Mouse (Mus musculus): Measurements from ENCODE around the gene Kif17. TPM values are rescaled to one million over a fixed set of nuclear protein-coding genes. Genes with fewer than 3 reads are reported as not detected.

The Kif17 gene
- total RNA-seq, 1 experiment, result 0.40 TPM

DNA sequence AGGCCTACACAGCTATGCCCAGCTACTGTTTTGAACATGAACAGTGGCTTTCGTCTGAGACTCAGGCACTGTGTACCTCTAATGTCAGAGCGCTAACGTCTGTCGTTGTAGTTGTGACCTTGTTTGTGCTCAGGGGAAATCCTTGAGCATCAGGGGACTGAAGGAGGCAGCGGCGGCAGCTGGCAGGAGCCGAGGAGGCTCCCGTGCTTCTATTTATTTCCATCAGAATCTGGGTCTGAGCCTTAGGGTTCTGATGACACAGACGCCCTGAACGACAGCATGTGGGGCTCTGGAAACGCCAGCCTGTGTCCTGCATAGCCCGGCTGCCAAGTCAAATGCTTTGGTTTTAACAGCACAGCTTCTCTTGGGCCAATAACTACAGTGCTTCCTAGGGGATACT lies 84.8 kb downstream of the Kif17 start:
- no peak for DNase-seq (ENCODE audit: low read depth, low spot score)
- in situ Hi-C loops (cut with MboI; ENCODE audit: low sequenced_read_pairs in 2 of 2, unreplicated experiment in 2 of 2), result no loop called here
- Histone ChIP-seq H3K9ac (ENCODE audit: insufficient read depth, low read depth, low read length, poor library complexity, severe bottlenecking) (no peak overlapping the region), H3K9me3 (ENCODE audit: control insufficient read depth, insufficient read depth, low read depth, low read length) (no peaks in the 10 kb centered on the region), H3K27ac (ENCODE audit: insufficient read depth, low read depth, low read length, poor library complexity, severe bottlenecking) (no peak overlapping the region), H3K4me3 (ENCODE audit: insufficient read depth in 1 of 2, low read depth in 1 of 2, low read length in 2 of 2, poor library complexity in 1 of 2, severe bottlenecking in 1 of 2) (no peak overlapping the region), H3K36me3 (ENCODE audit: control insufficient read depth, insufficient read depth, low read length, poor library complexity, severe bottlenecking) (no peaks in the 10 kb centered on the region), H3K4me1 (ENCODE audit: control insufficient read depth in 2 of 2, insufficient read depth in 2 of 2, low read length in 2 of 2, poor library complexity in 1 of 2) (peaks cover 0 to 2% of the 10 kb centered on the region in 2 experiments; a peak in 1 of 4 replicates)
- no peak for TF ChIP-seq MAFK (IDR thresholded peaks at IDR 0.05; ENCODE audit: insufficient read depth, low read depth, low read length)
- no peak for TF ChIP-seq ZC3H11A (IDR thresholded peaks at IDR 0.05; ENCODE audit: borderline replicate concordance, low read depth, low read length)
- no peak for TF ChIP-seq CHD2 (IDR thresholded peaks at IDR 0.05; ENCODE audit: low read depth, low read length)
- no peak for TF ChIP-seq HCFC1 (IDR thresholded peaks at IDR 0.05; ENCODE audit: borderline replicate concordance, insufficient read depth, low read length)
- TF ChIP-seq ZNF384 (IDR thresholded peaks at IDR 0.05; ENCODE audit: low read depth, low read length), result no peak

DNA sequence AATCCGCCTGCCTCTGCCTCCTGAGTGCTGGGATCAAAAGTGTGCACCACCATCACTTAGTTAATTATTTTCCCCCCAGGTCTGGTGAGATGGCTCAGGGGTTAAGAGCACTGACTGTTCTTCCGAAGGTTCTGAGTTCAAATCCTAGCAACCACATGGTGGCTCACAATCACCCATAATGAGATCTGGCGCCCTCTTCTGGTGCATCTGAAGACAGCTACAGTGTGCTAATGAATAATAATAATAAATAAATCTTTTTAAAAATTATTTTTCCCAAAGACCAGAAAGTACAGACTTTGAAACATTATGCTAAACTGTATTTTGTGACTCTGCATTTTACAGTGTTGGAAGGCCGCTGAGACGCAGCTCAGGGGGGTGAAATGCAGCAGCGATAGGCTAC lies 85.4 kb downstream of the Kif17 start:
- DNase-seq (ENCODE audit: low read depth, low spot score), result no peak
- H3K9ac ChIP-seq (ENCODE audit: insufficient read depth, low read depth, low read length, poor library complexity, severe bottlenecking), result no peak overlapping the region
- H3K27ac ChIP-seq (ENCODE audit: insufficient read depth, low read depth, low read length, poor library complexity, severe bottlenecking), result no peak overlapping the region
- TF ChIP-seq HCFC1 (IDR thresholded peaks at IDR 0.05; ENCODE audit: borderline replicate concordance, insufficient read depth, low read length) (no peak), ZC3H11A (IDR thresholded peaks at IDR 0.05; ENCODE audit: borderline replicate concordance, low read depth, low read length) (no peak), ZNF384 (IDR thresholded peaks at IDR 0.05; ENCODE audit: low read depth, low read length) (no peak), MAFK (IDR thresholded peaks at IDR 0.05; ENCODE audit: insufficient read depth, low read depth, low read length) (no peak), CHD2 (IDR thresholded peaks at IDR 0.05; ENCODE audit: low read depth, low read length) (no peak)
- H3K4me3 ChIP-seq (ENCODE audit: insufficient read depth in 1 of 2, low read depth in 1 of 2, low read length in 2 of 2, poor library complexity in 1 of 2, severe bottlenecking in 1 of 2), result no peak overlapping the region
- H3K9me3 ChIP-seq (ENCODE audit: control insufficient read depth, insufficient read depth, low read depth, low read length), result no peaks in the 10 kb centered on the region
- no peaks in the 10 kb centered on the region for H3K36me3 ChIP-seq (ENCODE audit: control insufficient read depth, insufficient read depth, low read length, poor library complexity, severe bottlenecking)
- H3K4me1 ChIP-seq (ENCODE audit: control insufficient read depth in 2 of 2, insufficient read depth in 2 of 2, low read length in 2 of 2, poor library complexity in 1 of 2), result peaks cover 0 to 2% of the 10 kb centered on the region in 2 experiments; a peak in 1 of 4 replicates
- in situ Hi-C loops (cut with MboI; ENCODE audit: low sequenced_read_pairs in 2 of 2, unreplicated experiment in 2 of 2), result no loop called here

DNA sequence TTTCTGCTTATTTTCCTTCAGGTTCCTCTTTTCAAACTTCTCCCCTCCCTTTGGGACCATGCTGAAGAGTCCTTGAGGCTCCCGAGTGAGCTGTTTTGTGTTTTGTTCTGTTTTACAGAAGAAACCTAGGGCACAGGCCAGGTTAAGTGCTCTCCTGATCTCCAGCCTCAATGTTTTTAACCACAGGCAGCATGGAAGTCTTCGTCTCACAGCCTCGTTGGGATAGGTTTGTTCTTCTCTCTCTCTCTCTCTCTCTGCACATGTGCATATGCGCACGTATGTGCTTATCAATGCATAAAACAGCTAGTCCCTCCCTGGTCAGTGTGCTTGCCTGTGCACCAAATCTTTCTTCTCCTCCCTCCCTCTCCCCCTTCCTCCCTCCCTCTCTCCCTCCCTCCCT lies 86.6 kb downstream of the Kif17 start:
- H3K27ac ChIP-seq (ENCODE audit: insufficient read depth, low read depth, low read length, poor library complexity, severe bottlenecking), result no peak overlapping the region
- H3K36me3 ChIP-seq (ENCODE audit: control insufficient read depth, insufficient read depth, low read length, poor library complexity, severe bottlenecking), result no peaks in the 10 kb centered on the region
- peaks cover 0 to 2% of the 10 kb centered on the region in 2 experiments; a peak in 1 of 4 replicates for H3K4me1 ChIP-seq (ENCODE audit: control insufficient read depth in 2 of 2, insufficient read depth in 2 of 2, low read length in 2 of 2, poor library complexity in 1 of 2)
- TF ChIP-seq HCFC1 (IDR thresholded peaks at IDR 0.05; ENCODE audit: borderline replicate concordance, insufficient read depth, low read length) (no peak), CHD2 (IDR thresholded peaks at IDR 0.05; ENCODE audit: low read depth, low read length) (no peak), MAFK (IDR thresholded peaks at IDR 0.05; ENCODE audit: insufficient read depth, low read depth, low read length) (no peak), ZC3H11A (IDR thresholded peaks at IDR 0.05; ENCODE audit: borderline replicate concordance, low read depth, low read length) (no peak), ZNF384 (IDR thresholded peaks at IDR 0.05; ENCODE audit: low read depth, low read length) (no peak)
- in situ Hi-C loops (cut with MboI; ENCODE audit: low sequenced_read_pairs in 2 of 2, unreplicated experiment in 2 of 2), result no loop called here
- no peaks in the 10 kb centered on the region for H3K9me3 ChIP-seq (ENCODE audit: control insufficient read depth, insufficient read depth, low read depth, low read length)
- no peak overlapping the region for H3K4me3 ChIP-seq (ENCODE audit: insufficient read depth in 1 of 2, low read depth in 1 of 2, low read length in 2 of 2, poor library complexity in 1 of 2, severe bottlenecking in 1 of 2)
- no peak for DNase-seq (ENCODE audit: low read depth, low spot score)
- H3K9ac ChIP-seq (ENCODE audit: insufficient read depth, low read depth, low read length, poor library complexity, severe bottlenecking), result no peak overlapping the region

DNA sequence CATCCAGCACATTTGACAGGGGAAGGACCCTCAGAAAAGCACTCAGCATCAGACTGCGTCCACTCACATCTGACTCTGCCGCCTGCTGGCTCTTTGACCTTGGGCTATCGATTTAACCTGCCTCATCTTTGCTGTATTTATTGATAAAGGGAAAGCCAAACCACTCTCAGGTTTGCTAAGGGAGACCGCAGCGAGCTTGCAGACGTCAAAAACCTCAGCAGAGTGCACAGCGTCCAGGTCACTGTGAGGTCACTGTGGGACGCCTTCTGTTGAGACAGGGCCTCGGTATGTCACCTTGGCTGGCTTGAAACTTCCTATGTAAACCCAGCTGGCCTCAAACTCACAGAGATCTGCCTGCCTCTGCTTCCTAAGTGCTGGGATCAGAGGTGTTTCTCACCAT lies 87.1 kb downstream of the Kif17 start:
- H3K9ac ChIP-seq (ENCODE audit: insufficient read depth, low read depth, low read length, poor library complexity, severe bottlenecking), result no peak overlapping the region
- H3K4me1 ChIP-seq (ENCODE audit: control insufficient read depth in 2 of 2, insufficient read depth in 2 of 2, low read length in 2 of 2, poor library complexity in 1 of 2), result peaks cover 0 to 2% of the 10 kb centered on the region in 2 experiments; a peak in 1 of 4 replicates
- no peaks in the 10 kb centered on the region for H3K36me3 ChIP-seq (ENCODE audit: control insufficient read depth, insufficient read depth, low read length, poor library complexity, severe bottlenecking)
- H3K4me3 ChIP-seq (ENCODE audit: insufficient read depth in 1 of 2, low read depth in 1 of 2, low read length in 2 of 2, poor library complexity in 1 of 2, severe bottlenecking in 1 of 2), result no peak overlapping the region
- in situ Hi-C loops (cut with MboI; ENCODE audit: low sequenced_read_pairs in 2 of 2, unreplicated experiment in 2 of 2), result no loop called here
- TF ChIP-seq HCFC1 (IDR thresholded peaks at IDR 0.05; ENCODE audit: borderline replicate concordance, insufficient read depth, low read length) (no peak), CHD2 (IDR thresholded peaks at IDR 0.05; ENCODE audit: low read depth, low read length) (no peak), MAFK (IDR thresholded peaks at IDR 0.05; ENCODE audit: insufficient read depth, low read depth, low read length) (no peak), ZC3H11A (IDR thresholded peaks at IDR 0.05; ENCODE audit: borderline replicate concordance, low read depth, low read length) (no peak), ZNF384 (IDR thresholded peaks at IDR 0.05; ENCODE audit: low read depth, low read length) (no peak)
- H3K9me3 ChIP-seq (ENCODE audit: control insufficient read depth, insufficient read depth, low read depth, low read length), result no peaks in the 10 kb centered on the region
- DNase-seq (ENCODE audit: low read depth, low spot score), result no peak
- H3K27ac ChIP-seq (ENCODE audit: insufficient read depth, low read depth, low read length, poor library complexity, severe bottlenecking), result no peak overlapping the region

DNA sequence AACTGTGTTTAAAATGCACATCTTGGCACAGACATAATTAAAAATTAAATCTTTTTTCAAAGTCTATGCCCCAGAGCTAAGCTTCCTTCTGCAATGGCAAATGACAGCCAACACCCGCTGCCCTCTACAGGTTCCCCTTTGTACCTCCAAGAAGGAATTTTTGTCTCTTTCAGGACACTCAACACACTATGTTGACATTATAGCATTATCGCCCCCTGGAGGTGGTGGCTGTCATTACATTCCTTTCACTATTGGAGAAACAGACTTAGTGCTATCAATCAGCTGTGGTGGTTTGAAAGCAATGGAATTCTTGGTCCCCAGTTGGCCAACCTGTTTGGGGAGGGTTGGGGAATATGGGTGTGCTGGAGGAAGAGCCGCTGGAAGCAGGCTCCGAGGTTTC lies 89.7 kb downstream of the Kif17 start:
- in situ Hi-C loops (cut with MboI; ENCODE audit: low sequenced_read_pairs in 2 of 2, unreplicated experiment in 2 of 2), result no loop called here
- Histone ChIP-seq H3K4me1 (ENCODE audit: control insufficient read depth in 2 of 2, insufficient read depth in 2 of 2, low read length in 2 of 2, poor library complexity in 1 of 2) (no peaks in the 10 kb centered on the region), H3K9me3 (ENCODE audit: control insufficient read depth, insufficient read depth, low read depth, low read length) (no peaks in the 10 kb centered on the region), H3K36me3 (ENCODE audit: control insufficient read depth, insufficient read depth, low read length, poor library complexity, severe bottlenecking) (no peaks in the 10 kb centered on the region), H3K27ac (ENCODE audit: insufficient read depth, low read depth, low read length, poor library complexity, severe bottlenecking) (no peak overlapping the region), H3K9ac (ENCODE audit: insufficient read depth, low read depth, low read length, poor library complexity, severe bottlenecking) (no peak overlapping the region), H3K4me3 (ENCODE audit: insufficient read depth in 1 of 2, low read depth in 1 of 2, low read length in 2 of 2, poor library complexity in 1 of 2, severe bottlenecking in 1 of 2) (no peak overlapping the region)
- TF ChIP-seq HCFC1 (IDR thresholded peaks at IDR 0.05; ENCODE audit: borderline replicate concordance, insufficient read depth, low read length) (no peak), CHD2 (IDR thresholded peaks at IDR 0.05; ENCODE audit: low read depth, low read length) (no peak), MAFK (IDR thresholded peaks at IDR 0.05; ENCODE audit: insufficient read depth, low read depth, low read length) (no peak)
- DNase-seq (ENCODE audit: low read depth, low spot score), result peak; percentile 55
